Mouse (Mus musculus): ENCODE data around the gene Atp13a3.

GRCm38 (mm10) chr16:30280676-30281297 lies 125.0 kb downstream of the Atp13a3 start:
- TF ChIP-seq CTCF (conservative IDR thresholded peaks at IDR 0.05; ENCODE audit: insufficient read depth, insufficient read length, low read depth, low read length) (no peak), POLR2A (IDR thresholded peaks at IDR 0.05; ENCODE audit: low read depth, low read length) (no peak)

All from kidney, adult 2 months (tissue).